Mouse (Mus musculus) ovary, postnatal 10 days (tissue): ENCODE data around the gene Ccdc14.
"Not testable (repeated sequence)": the region's sequence is repeated elsewhere in the genome, so short reads cannot be mapped to it uniquely, and the experiment has no call there.

Experiments
- DNase-seq: peaks from one replicate; pipeline ENCODE4 v3.0.0; 2022; ENCODE audit warnings: low spot score

The Ccdc14 gene

DNA sequence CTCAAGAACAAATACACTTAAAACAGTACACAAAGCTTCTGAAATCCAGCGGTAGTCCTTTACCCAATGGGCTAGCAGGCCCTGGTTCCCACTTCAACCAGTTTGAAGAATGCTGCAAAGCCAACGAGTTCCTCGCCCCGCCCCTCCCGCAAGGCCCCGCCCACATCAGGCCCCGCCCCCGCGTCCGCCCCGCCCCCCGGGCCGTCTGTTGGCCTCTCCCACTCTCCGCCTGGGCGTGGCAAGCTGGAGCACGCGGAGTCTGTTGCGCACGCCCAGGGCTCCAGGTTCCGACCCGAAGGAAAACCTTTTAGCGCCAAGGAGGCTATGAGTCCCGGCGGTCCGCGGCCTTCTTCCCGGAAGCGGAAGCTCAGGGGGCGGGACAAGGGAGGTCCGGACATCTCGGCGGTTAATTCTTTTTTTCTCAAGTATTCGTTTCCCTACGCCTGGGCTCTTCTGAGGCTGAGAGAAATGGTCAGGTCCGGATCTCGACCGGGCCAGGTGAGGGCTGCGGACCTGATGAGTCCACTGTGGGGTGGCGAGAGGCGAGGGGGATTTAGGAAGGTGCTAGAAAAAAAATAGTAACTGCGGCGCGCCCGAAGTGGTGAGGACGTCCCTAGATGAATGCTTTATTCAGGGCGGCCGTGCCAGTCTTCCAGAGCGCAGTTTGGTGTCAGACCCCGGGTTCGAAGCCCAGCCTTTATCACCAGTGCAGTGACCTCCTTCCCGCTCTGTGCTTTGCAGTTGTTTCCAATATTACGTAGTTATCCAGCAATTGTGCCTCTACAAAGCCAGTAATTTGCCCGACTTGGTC, at the start of gene Ccdc14:
Gene Ccdc14, plus strand, starts transcription at position 283 of the 811 bp plus-strand sequence.
- peak; percentile 60 for DNase-seq

DNA sequence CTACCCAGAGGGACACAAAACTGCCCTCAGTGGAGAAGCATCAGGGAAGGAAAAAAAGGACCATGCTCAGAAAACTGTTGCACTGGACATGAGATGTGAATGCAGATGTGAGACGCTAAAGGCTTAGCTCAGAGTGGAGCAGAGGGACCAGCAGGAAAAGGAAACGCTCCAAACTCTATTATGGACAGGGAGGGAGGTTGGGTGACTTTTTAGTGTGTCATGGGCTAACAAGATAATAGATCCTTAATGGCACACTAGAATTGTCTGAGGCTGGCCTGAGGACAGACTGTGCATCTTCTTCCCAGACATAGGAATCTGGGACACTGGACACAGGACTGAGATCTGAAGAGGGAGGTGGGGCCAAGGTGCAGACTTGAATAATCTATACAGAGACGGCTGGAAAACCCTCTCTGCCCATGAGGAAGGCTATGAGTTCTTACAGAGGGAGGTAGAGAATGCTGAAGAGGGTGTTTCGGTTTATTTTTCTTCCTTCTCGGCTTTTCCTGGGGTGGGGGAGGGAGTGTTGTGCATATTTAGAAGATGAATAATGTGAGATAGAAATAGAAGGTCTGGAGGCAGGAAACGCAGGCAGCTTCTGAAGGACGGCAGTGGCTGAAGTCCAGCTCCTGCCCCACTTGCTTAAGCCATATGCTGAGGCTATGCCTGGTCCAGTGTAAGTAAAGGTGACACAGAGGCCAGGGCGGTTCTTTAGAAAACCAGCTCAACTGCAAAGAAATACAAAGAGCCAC, 46.7 kb upstream of the Ccdc14 start:
- no peak for DNase-seq

DNA sequence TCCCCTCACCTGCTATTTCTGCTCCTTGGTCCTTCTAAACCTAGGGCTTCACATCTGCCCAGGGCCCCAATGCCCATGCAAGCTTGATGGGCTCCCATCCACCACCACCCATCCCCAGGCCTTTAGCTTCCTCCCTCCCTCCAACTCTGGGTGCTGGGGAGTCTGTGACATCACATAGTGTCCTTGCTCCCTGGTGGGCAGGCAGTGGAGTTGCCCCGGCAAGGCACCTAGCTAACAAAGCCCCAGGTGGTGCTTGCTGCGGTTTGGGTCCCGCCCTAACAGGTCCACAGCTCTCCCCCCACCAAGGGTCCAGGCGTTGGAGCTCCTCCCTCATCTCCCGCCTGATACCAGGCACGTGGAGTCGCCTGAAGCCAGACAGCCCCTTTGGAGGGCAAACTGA, 40.8 kb upstream of the Ccdc14 start, which contains the start of gene Ropn1:
Gene Ropn1, plus strand, starts transcription at position 301 of the 400 bp plus-strand sequence.
- no peak for DNase-seq

GRCm38 (mm10) chr16:34653023-34653422, 37.4 kb upstream of the Ccdc14 start:
- DNase-seq: no peak

GRCm38 (mm10) chr16:34657566-34657965, 32.9 kb upstream of the Ccdc14 start:
- DNase-seq: not testable (repeated sequence)

- DNase-seq: no peak
These were observed 32.4 kb upstream of the Ccdc14 start for GRCm38 (mm10) chr16:34657983-34658382.

- DNase-seq: no peak
These were observed 32.0 kb upstream of the Ccdc14 start for GRCm38 (mm10) chr16:34658388-34658787.

DNA sequence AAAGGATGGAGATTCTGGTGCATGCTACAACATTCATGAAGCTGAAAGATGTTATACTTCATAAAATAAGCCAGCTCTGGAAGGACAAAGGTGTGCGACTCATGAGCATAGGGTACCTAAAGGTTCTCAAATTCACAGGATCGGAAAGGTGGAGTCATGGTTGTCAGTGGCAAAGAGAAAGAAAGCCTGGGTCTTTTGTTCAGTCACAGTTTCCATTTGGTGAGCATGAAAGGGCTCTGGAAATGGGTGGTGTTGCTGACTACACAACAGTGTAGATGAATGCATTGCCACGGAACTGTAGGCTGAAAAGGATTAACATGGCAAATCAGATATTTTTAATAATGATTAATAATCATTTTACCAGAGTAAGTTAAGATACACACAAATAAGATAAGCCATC, 25.9 kb upstream of the Ccdc14 start:
- no peak for DNase-seq

GRCm38 (mm10) chr16:34667031-34667726, 23.2 kb upstream of the Ccdc14 start:
- peak; percentile 36 for DNase-seq

DNA sequence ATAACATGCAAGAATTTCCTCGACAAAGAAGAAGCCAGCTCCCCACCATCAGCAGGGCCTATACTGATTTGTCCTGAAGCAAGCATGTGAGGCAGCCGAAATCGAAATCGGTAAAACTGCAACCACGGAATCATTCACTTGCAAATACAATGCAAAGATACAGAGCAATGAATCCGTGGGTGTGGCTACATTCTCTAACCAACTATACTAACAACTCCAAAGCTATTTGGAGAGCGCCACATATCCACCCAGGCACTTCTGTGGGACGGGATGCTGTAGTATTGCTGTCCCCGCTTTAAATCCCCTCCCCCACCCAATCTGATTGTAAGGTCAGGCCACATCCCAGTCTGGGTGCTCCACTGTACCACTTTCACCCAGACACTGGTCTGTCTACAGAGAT, 22.1 kb upstream of the Ccdc14 start:
- no peak for DNase-seq

GRCm38 (mm10) chr16:34671966-34672365, 18.4 kb upstream of the Ccdc14 start:
- no peak for DNase-seq

- no peak for DNase-seq
These were observed 17.6 kb upstream of the Ccdc14 start for GRCm38 (mm10) chr16:34672822-34673221.

- no peak for DNase-seq
These were observed 16.1 kb upstream of the Ccdc14 start for GRCm38 (mm10) chr16:34674365-34674764.

- DNase-seq: no peak
These were observed 8.6 kb upstream of the Ccdc14 start for GRCm38 (mm10) chr16:34681823-34682222.

DNA sequence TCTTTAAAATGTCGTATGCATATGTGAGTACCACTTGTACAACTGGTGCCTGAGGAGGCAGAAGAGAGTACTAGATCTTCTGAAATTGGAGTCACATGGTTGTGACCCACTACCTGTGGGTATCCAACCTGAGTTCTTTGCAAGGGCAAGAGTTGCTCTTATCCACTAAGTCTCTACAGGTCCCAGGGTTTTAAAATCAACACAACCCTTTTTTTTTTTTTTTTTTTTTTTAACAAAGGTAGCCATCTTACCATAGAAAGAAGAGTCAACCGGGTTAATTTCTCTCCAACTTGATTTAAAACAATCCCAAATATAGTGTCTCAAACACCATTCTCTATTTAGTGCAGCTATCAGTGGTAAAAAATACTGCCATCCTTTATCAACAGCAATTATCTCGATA, 537 bp upstream of the Ccdc14 start:
- DNase-seq: no peak

- no peak for DNase-seq
These were observed 740 bp downstream of the Ccdc14 start for GRCm38 (mm10) chr16:34691156-34691555.

DNA sequence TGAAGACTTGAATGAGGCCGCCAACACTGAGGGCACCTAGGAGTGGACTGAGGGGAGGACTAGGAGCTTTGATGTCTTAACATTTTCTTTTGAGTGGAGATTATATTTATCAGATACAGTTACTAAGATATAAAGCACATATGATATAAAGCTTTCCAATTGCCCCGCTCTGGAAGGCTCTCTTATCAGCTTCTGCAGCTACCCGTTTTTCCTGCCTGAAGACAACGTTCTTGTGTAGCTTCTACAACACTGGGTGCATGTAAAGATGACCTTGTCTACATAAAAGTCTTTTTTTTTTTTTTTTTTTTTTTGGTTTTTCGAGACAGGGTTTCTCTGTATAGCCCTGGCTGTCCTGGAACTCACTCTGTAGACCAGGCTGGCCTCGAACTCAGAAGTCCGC, 4.1 kb downstream of the Ccdc14 start:
- DNase-seq: no peak

- not testable (repeated sequence) for DNase-seq
These were observed 8.3 kb downstream of the Ccdc14 start for GRCm38 (mm10) chr16:34698721-34699120.

- peak; percentile 24 for DNase-seq
These were observed 9.9 kb downstream of the Ccdc14 start for GRCm38 (mm10) chr16:34700165-34700827.

DNA sequence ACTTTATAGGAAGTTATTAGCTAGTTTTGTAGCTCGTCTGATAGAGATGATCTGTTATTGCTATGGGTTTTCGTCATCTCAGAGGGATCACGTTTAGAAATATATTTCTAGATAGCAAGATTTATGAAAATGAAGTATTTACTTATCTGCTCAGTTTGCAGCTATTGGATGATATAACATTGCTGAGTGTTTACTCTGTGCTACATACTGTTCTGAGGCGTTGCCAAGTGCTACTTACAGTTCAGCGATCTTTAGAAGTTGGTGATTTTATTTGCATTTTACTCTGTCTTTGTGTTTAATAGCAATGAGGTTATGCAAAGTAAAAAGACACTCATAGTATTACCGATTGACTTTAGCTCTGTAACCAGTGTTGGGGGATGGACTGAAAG, 10.4 kb downstream of the Ccdc14 start:
- DNase-seq: no peak

GRCm38 (mm10) chr16:34706019-34706418, 15.6 kb downstream of the Ccdc14 start:
- DNase-seq: no peak

DNA sequence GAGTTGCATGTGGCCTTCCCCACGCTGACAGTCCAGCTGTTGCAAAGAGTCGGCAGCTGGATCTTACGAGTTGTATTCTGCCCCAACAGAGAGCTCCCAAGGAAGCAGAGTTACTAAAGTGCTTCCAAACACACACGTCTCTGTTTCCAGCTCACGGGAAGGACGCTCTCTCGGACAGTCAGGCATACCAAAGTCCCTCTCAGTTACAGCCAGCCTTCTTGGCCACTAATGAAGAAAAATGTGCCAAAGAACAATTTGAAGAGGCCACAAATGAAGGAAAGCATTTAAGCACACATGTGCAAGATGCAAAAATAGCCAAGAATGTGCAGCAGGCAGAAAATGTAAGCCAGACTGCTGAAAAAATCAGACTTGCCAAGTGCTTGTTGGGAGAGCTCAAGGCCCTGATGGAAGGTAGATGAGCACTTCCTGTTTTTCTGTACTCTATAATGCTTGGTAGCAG, 16.1 kb downstream of the Ccdc14 start:
- DNase-seq: no peak
